In genomic region chr15:79604990-79605665, GRCm38 (mm10) we compare ENCODE assay signal across 7 mouse cellular contexts. TPM values are rescaled to one million over a fixed set of nuclear protein-coding genes. Genes with fewer than 3 reads are reported as not detected.
DNase-seq lines count a peak whose midpoint lies in the region; ATAC-seq and TF ChIP-seq lines count a peak whose summit lies in the region.

Gene Dmc1 (minus strand): TSS chr15:79605109.

- peak; percentile 91 for DNase-seq in ES-CJ7 (ENCODE audit: low read depth, low spot score)
- DNase-seq in adrenal gland, adult 8-10 months = peak; percentile 23
- DNase-seq in forebrain, postnatal 0 days = peak; percentile 36
- DNase-seq in hindbrain, postnatal 0 days (ENCODE audit: low spot score) = peak; percentile 57
- peak; percentile 65 for DNase-seq in liver, postnatal 0 days
- DNase-seq in urinary bladder, postnatal 4 days (ENCODE audit: low spot score in 2 of 2) = peak; percentile 64 to 76

- H3K27ac ChIP-seq in forebrain, postnatal 0 days (ENCODE audit: low read depth, low read length) = no peak within 1 kb of the TSS
- H3K27ac ChIP-seq in hindbrain, postnatal 0 days = no peak within 1 kb of the TSS
- H3K27ac ChIP-seq in liver, postnatal 0 days (ENCODE audit: low read depth) = no peak within 1 kb of the TSS
- H3K27ac ChIP-seq in neural tube, embryonic 12.5 days = no peak within 1 kb of the TSS

- TF ChIP-seq CTCF in forebrain, postnatal 0 days (IDR thresholded peaks at IDR 0.05; ENCODE audit: low read depth) = no peak
- TF ChIP-seq CTCF in hindbrain, postnatal 0 days (IDR thresholded peaks at IDR 0.05; ENCODE audit: low read depth) = no peak
- no peak for TF ChIP-seq CTCF in liver, postnatal 0 days (IDR thresholded peaks at IDR 0.05; ENCODE audit: low read depth)

- H3K4me1 ChIP-seq in forebrain, postnatal 0 days (ENCODE audit: insufficient read depth) = no peaks in the 10 kb centered on the region
- H3K4me1 ChIP-seq in hindbrain, postnatal 0 days (ENCODE audit: insufficient read depth, low read length) = 0 out of 2 replicates have a peak, but pooled peaks cover 4% of the 10 kb centered on the region
- H3K4me1 ChIP-seq in liver, postnatal 0 days (ENCODE audit: insufficient read depth) = peaks cover 7% of the 10 kb centered on the region
- peaks cover 10% of the 10 kb centered on the region; the same call in 1 of the 2 replicates for H3K4me1 ChIP-seq in neural tube, embryonic 12.5 days

- 0 out of 2 replicates have a peak, but pooled peaks cover 4% of the 10 kb centered on the region for H3K27me3 ChIP-seq in forebrain, postnatal 0 days (ENCODE audit: insufficient read depth, low read length)
- H3K27me3 ChIP-seq in hindbrain, postnatal 0 days (ENCODE audit: insufficient read depth, low read length) = no peaks in the 10 kb centered on the region
- H3K27me3 ChIP-seq in liver, postnatal 0 days (ENCODE audit: insufficient read depth, low read length) = peaks cover 13% of the 10 kb centered on the region
- peaks cover 14% of the 10 kb centered on the region for H3K27me3 ChIP-seq in neural tube, embryonic 12.5 days (replicated peaks)

- no peak for ATAC-seq in forebrain, postnatal 0 days
- ATAC-seq in hindbrain, postnatal 0 days = peak; percentile 49; the same call in 1 of the 2 replicates
- peak; percentile 54; the same call in 1 of the 2 replicates for ATAC-seq in liver, postnatal 0 days
- no peak for ATAC-seq in neural tube, embryonic 12.5 days (ENCODE audit: low FRiP score, low read depth)

- H3K4me2 ChIP-seq in forebrain, postnatal 0 days (ENCODE audit: low read depth) = peak within 1 kb of the TSS; percentile 28
- H3K4me2 ChIP-seq in hindbrain, postnatal 0 days (ENCODE audit: low read depth, low read length) = peak within 1 kb of the TSS; percentile 51
- peak within 1 kb of the TSS; percentile 45 for H3K4me2 ChIP-seq in liver, postnatal 0 days (ENCODE audit: low read depth, low read length)
- H3K4me2 ChIP-seq in neural tube, embryonic 12.5 days (replicated peaks) = peak within 1 kb of the TSS; percentile 50

- no peak for TF ChIP-seq EP300 in liver, postnatal 0 days (IDR thresholded peaks at IDR 0.05; ENCODE audit: low read depth)

- no peak within 1 kb of the TSS; the same call in 1 of the 2 replicates for H3K9ac ChIP-seq in forebrain, postnatal 0 days
- H3K9ac ChIP-seq in hindbrain, postnatal 0 days (replicated peaks; ENCODE audit: low read length) = peak within 1 kb of the TSS; percentile 37
- no peak within 1 kb of the TSS for H3K9ac ChIP-seq in liver, postnatal 0 days (replicated peaks)
- H3K9ac ChIP-seq in neural tube, embryonic 12.5 days = 0 out of 2 replicates have a peak within 1 kb of the TSS, but pooled peaks have one; percentile 17

- 13% methylated on average over 37 of the region's 37 CpGs for WGBS in forebrain, postnatal 0 days
- WGBS in hindbrain, postnatal 0 days = 9% methylated on average over 36 of the region's 37 CpGs
- WGBS in liver, postnatal 0 days (ENCODE audit: insufficient replicate concordance) = 12% methylated on average over 36 of the region's 37 CpGs
- WGBS in neural tube, embryonic 12.5 days = 9% methylated on average over 37 of the region's 37 CpGs

- no peaks in the 10 kb centered on the region for H3K36me3 ChIP-seq in forebrain, postnatal 0 days (ENCODE audit: insufficient read depth)
- H3K36me3 ChIP-seq in hindbrain, postnatal 0 days (ENCODE audit: insufficient read depth, low read length) = no peaks in the 10 kb centered on the region
- no peaks in the 10 kb centered on the region for H3K36me3 ChIP-seq in liver, postnatal 0 days (replicated peaks; ENCODE audit: insufficient read depth, low read length)
- peaks cover 2% of the 10 kb centered on the region; the same call in 1 of the 2 replicates for H3K36me3 ChIP-seq in neural tube, embryonic 12.5 days

- H3K9me3 ChIP-seq in forebrain, postnatal 0 days (ENCODE audit: low read length) = no peaks in the 10 kb centered on the region
- no peaks in the 10 kb centered on the region for H3K9me3 ChIP-seq in hindbrain, postnatal 0 days (ENCODE audit: low read length)
- no peaks in the 10 kb centered on the region for H3K9me3 ChIP-seq in liver, postnatal 0 days (ENCODE audit: low read length)
- H3K9me3 ChIP-seq in neural tube, embryonic 12.5 days = no peaks in the 10 kb centered on the region

- peak within 1 kb of the TSS; percentile 19 for H3K4me3 ChIP-seq in forebrain, postnatal 0 days (ENCODE audit: low read depth, low read length)
- H3K4me3 ChIP-seq in hindbrain, postnatal 0 days (ENCODE audit: low read length) = peak within 1 kb of the TSS; percentile 30
- peak within 1 kb of the TSS; percentile 17 for H3K4me3 ChIP-seq in liver, postnatal 0 days (ENCODE audit: low read depth, low read length)
- H3K4me3 ChIP-seq in neural tube, embryonic 12.5 days = peak within 1 kb of the TSS; percentile 22

RNA-seq across cellular contexts. Expression of gene Dmc1, which starts in this region (rescaled TPM):
- total RNA-seq in adrenal gland, adult 8-10 months (2022) = 1 to 10 TPM; 1.5 to 6.3 (median 2.7) TPM
- total RNA-seq in forebrain, postnatal 0 days (2014; rRNA removed) = 1.8 and 3.2 TPM in 2 replicates
- polyA plus RNA-seq in forebrain, postnatal 0 days (2015; fragmentation: Nextera tagmentation; extraction: Ambion mirVana) = 0.44 and 0.49 TPM in 2 replicates
- 0.36 and 0.37 TPM in 2 replicates for total RNA-seq in hindbrain, postnatal 0 days (2014; rRNA removed)
- polyA plus RNA-seq in hindbrain, postnatal 0 days (2015; fragmentation: Nextera tagmentation; extraction: Ambion mirVana) = 1.1 and 1.4 TPM in 2 replicates
- polyA plus RNA-seq in liver, postnatal 0 days (2015; fragmentation: Nextera tagmentation; extraction: Ambion mirVana) = 0.15 and 0.25 TPM in 2 replicates
- polyA plus RNA-seq in neural tube, embryonic 12.5 days (2016; fragmentation: Nextera tagmentation; extraction: Ambion mirVana) = 1.1 and 1.4 TPM in 2 replicates

Comparison
In these comparisons a context has a peak if more than half of its experiments do, and no peak if none do; other contexts are left out.
1. Peak in DNase-seq, ATAC-seq, H3K4me3 ChIP-seq and H3K4me2 ChIP-seq in liver, postnatal 0 days; RNA of the gene not detected or under 1 TPM.
2. DNase-seq: peak in every context shown above with its lines; median percentile 91 in ES-CJ7; 70 in urinary bladder, postnatal 4 days; 65 in liver, postnatal 0 days; 57 in hindbrain, postnatal 0 days; 36 in forebrain, postnatal 0 days; 23 in adrenal gland, adult 8-10 months.
3. H3K9ac ChIP-seq: peak in hindbrain, postnatal 0 days (single experiment) and neural tube, embryonic 12.5 days (single experiment); none in forebrain, postnatal 0 days (single experiment) and liver, postnatal 0 days (single experiment).
4. Peak in every context shown above with its lines, with median percentiles within 50 percentile points of each other: H3K4me2 ChIP-seq and H3K4me3 ChIP-seq.